ENCODE assay signal across 15 mouse cellular contexts in the genomic region with DNA sequence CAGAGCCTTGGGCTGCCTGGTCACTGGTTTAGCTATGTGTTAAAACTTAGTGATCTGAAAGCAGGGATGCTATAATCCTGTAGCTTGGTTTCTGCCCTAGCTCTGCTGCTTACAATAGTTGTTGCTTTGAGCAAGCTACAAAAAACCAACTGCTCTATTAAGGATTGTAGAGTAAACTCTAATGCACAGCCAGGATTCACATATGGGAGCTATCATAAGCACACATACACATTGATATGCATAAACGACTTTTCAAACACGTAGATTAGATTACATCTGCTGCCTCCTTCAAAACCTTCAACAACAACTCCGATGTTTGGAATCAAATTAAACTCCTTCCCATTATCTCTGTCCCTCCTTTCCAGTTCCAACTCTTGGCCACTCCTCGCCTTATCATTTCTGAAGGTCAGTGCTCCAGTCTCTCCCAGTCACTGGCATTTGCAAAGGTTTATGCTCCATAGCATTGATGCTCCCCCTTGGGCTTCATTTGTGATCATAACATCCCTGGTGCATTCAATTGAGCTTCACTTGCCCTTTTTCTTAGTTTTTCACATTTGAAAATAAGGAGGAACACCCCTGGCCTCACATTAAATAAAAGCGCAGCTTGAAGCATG.
"Had no signal": no experiment of that assay in that cellular context is flagged by ENCODE, and none has a peak within 500 bp of the region (broad histone marks: within the 10 kb centered on the region; RNA-seq: fewer than 3 reads in every experiment).

No protein-coding gene starts in this region.

- DNase-seq: kidney, adult 18-20 months; kidney, postnatal 10 days; kidney, postnatal 4 days; lung, postnatal 10 days; right cerebral cortex, postnatal 14 days; thymus, postnatal 36 days had no signal

- H3K4me2 ChIP-seq: intestine, embryonic 15.5 days; liver, embryonic 11.5 days; liver, embryonic 15.5 days; neural tube, embryonic 12.5 days had no signal

- H3K9ac ChIP-seq: intestine, embryonic 15.5 days; liver, embryonic 15.5 days; midbrain, embryonic 13.5 days; neural tube, embryonic 12.5 days had no signal

- H3K27ac ChIP-seq: intestine, embryonic 15.5 days; left cerebral cortex, adult 2 months; limb, embryonic 10.5 days; liver, embryonic 15.5 days; macrophage; neural tube, embryonic 12.5 days had no signal

- H3K9me3 ChIP-seq: intestine, embryonic 15.5 days; limb, embryonic 10.5 days; liver, embryonic 15.5 days; midbrain, embryonic 13.5 days; neural tube, embryonic 12.5 days had no signal

- H3K4me3 ChIP-seq: intestine, embryonic 15.5 days; left cerebral cortex, adult 2 months; limb, embryonic 10.5 days; liver, embryonic 15.5 days; megakaryocyte, embryonic 14.5 days; midbrain, embryonic 13.5 days; neural tube, embryonic 12.5 days had no signal

- H3K36me3 ChIP-seq: intestine, embryonic 15.5 days; limb, embryonic 10.5 days; liver, embryonic 15.5 days; midbrain, embryonic 13.5 days; neural tube, embryonic 12.5 days had no signal

- H3K27me3 ChIP-seq: intestine, embryonic 15.5 days; liver, embryonic 15.5 days; megakaryocyte, embryonic 14.5 days; midbrain, embryonic 13.5 days; neural tube, embryonic 12.5 days had no signal

- ATAC-seq: intestine, embryonic 15.5 days had no signal

- H3K4me1 ChIP-seq: intestine, embryonic 15.5 days; limb, embryonic 10.5 days; liver, embryonic 15.5 days; megakaryocyte, embryonic 14.5 days; neural tube, embryonic 12.5 days had no signal
